8 mouse cellular contexts compared by ENCODE assay signal in genomic region chr12:17689931-17690563, GRCm38 (mm10). TPM values are rescaled to one million over a fixed set of nuclear protein-coding genes. Genes with fewer than 3 reads are reported as not detected.
A peak's percentile ranks its signal among the peaks of the same experiment; 100 is the strongest.
DNase-seq lines count a peak whose midpoint lies in the region; ATAC-seq and TF ChIP-seq lines count a peak whose summit lies in the region.

No protein-coding gene starts in this region.

- TF ChIP-seq POLR2A in cerebellum, adult 2 months (IDR thresholded peaks at IDR 0.05; ENCODE audit: borderline replicate concordance, insufficient read depth, low read length) = no peak

- no peaks in the 10 kb centered on the region for H3K27me3 ChIP-seq in cerebellum, adult 2 months (ENCODE audit: control insufficient read depth, insufficient read depth, low read length)
- no peaks in the 10 kb centered on the region for H3K27me3 ChIP-seq in hindbrain, embryonic 16.5 days (replicated peaks; ENCODE audit: control insufficient read depth, insufficient read depth, low read length)
- 0 out of 2 replicates have a peak, but pooled peaks cover 3% of the 10 kb centered on the region for H3K27me3 ChIP-seq in midbrain, embryonic 13.5 days

- H3K9me3 ChIP-seq in hindbrain, embryonic 16.5 days (ENCODE audit: control insufficient read depth, low read length) = no peaks in the 10 kb centered on the region
- no peaks in the 10 kb centered on the region for H3K9me3 ChIP-seq in midbrain, embryonic 13.5 days

- H3K4me1 ChIP-seq in cerebellum, adult 2 months (ENCODE audit: control insufficient read depth, insufficient read depth, low read length) = peaks cover 9% of the 10 kb centered on the region
- H3K4me1 ChIP-seq in hindbrain, embryonic 16.5 days (ENCODE audit: control insufficient read depth, insufficient read depth, low read depth, low read length) = peaks cover 18% of the 10 kb centered on the region
- H3K4me1 ChIP-seq in midbrain, embryonic 13.5 days (replicated peaks) = peaks cover 32% of the 10 kb centered on the region

- H3K36me3 ChIP-seq in hindbrain, embryonic 16.5 days (ENCODE audit: control insufficient read depth, insufficient read depth, low read length) = no peaks in the 10 kb centered on the region
- H3K36me3 ChIP-seq in midbrain, embryonic 13.5 days = no peaks in the 10 kb centered on the region

- peak overlapping the region; percentile 94 for H3K4me2 ChIP-seq in hindbrain, embryonic 16.5 days (ENCODE audit: low read length)
- peak overlapping the region; percentile 95 for H3K4me2 ChIP-seq in midbrain, embryonic 13.5 days (replicated peaks)

- no peak overlapping the region for H3K27ac ChIP-seq in cerebellum, adult 2 months (ENCODE audit: insufficient read depth, low read length)
- H3K27ac ChIP-seq in hindbrain, embryonic 16.5 days (ENCODE audit: low read depth, low read length) = 0 out of 2 replicates have a peak overlapping the region, but pooled peaks have one; percentile 27
- H3K27ac ChIP-seq in midbrain, embryonic 13.5 days = no peak overlapping the region

- DNase-seq in cerebellum, adult 2 months = no peak
- no peak for DNase-seq in cerebellum, postnatal 14 days
- DNase-seq in retina, embryonic 14.5 days (ENCODE audit: low spot score) = peak; percentile 64
- no peak for DNase-seq in retina, postnatal 1 day
- no peak for DNase-seq in MN1 (ENCODE audit: low spot score)
- DNase-seq in embryo, embryonic 10 days (ENCODE audit: low spot score) = no peak

- 14% methylated on average over 20 of the region's 20 CpGs for WGBS in cerebellum, adult 2 months
- 13% methylated on average over 14 of the region's 20 CpGs for WGBS in hindbrain, embryonic 16.5 days
- 12% methylated on average over 20 of the region's 20 CpGs for WGBS in midbrain, embryonic 13.5 days

- peak; percentile 49; the same call in 1 of the 2 replicates for ATAC-seq in hindbrain, embryonic 16.5 days
- no peak; the same call in 1 of the 2 replicates for ATAC-seq in midbrain, embryonic 13.5 days

- no peak for TF ChIP-seq CTCF in cerebellum, adult 2 months (IDR thresholded peaks at IDR 0.05; ENCODE audit: borderline replicate concordance, insufficient read depth, low read depth, low read length)

- peak overlapping the region; percentile 65 for H3K4me3 ChIP-seq in cerebellum, adult 2 months (replicated peaks; ENCODE audit: insufficient read depth, low read depth, low read length)
- peak overlapping the region; percentile 79 for H3K4me3 ChIP-seq in hindbrain, embryonic 16.5 days (ENCODE audit: low read length)
- H3K4me3 ChIP-seq in midbrain, embryonic 13.5 days (replicated peaks) = peak overlapping the region; percentile 75

- peak overlapping the region; percentile 80 for H3K9ac ChIP-seq in hindbrain, embryonic 16.5 days (ENCODE audit: low read depth, low read length)
- peak overlapping the region; percentile 81; the same call in 1 of the 2 replicates for H3K9ac ChIP-seq in midbrain, embryonic 13.5 days (replicated peaks)

RNA-seq across cellular contexts. Expression of gene Hpcal1, which starts 0.6 kb away (rescaled TPM):
- 544 TPM in 2 replicates for polyA plus RNA-seq in cerebellum, adult 2 months (2012; rRNA removed)
- polyA plus RNA-seq in hindbrain, embryonic 16.5 days (2015; fragmentation: Nextera tagmentation; extraction: Ambion mirVana) = 150 and 167 TPM in 2 replicates
- polyA plus RNA-seq in midbrain, embryonic 13.5 days (2015; fragmentation: Nextera tagmentation; extraction: Ambion mirVana) = 50.7 and 55.3 TPM in 2 replicates
